Comparison of ENCODE assay signal across 9 mouse cellular contexts in genomic region chr17:80291148-80291547, GRCm38 (mm10). TPM values are rescaled to one million over a fixed set of nuclear protein-coding genes. Genes with fewer than 3 reads are reported as not detected.
DNase-seq lines count a peak whose midpoint lies in the region; ATAC-seq and TF ChIP-seq lines count a peak whose summit lies in the region.
"Had no signal": no experiment of that assay in that cellular context is flagged by ENCODE, and none has a peak within 500 bp of the region (broad histone marks: within the 10 kb centered on the region; RNA-seq: fewer than 3 reads in every experiment).

No protein-coding gene starts in this region.

- H3K9me3 ChIP-seq in kidney, embryonic 14.5 days (ENCODE audit: control insufficient read depth, low read length), result no peaks in the 10 kb centered on the region
- H3K9me3 ChIP-seq in forebrain, embryonic 14.5 days (replicated peaks; ENCODE audit: control insufficient read depth, low read length), result no peaks in the 10 kb centered on the region
- H3K9me3 ChIP-seq: megakaryocyte, embryonic 14.5 days had no signal

- H3K36me3 ChIP-seq in kidney, adult 2 months (ENCODE audit: control insufficient read depth, insufficient read depth, low read length), result no peaks in the 10 kb centered on the region
- H3K36me3 ChIP-seq in kidney, embryonic 14.5 days (ENCODE audit: control insufficient read depth, insufficient read depth, low read length), result no peaks in the 10 kb centered on the region
- no peaks in the 10 kb centered on the region for H3K36me3 ChIP-seq in forebrain, embryonic 14.5 days (ENCODE audit: control insufficient read depth, insufficient read depth, low read length)

- ATAC-seq in kidney, embryonic 14.5 days (ENCODE audit: low FRiP score, low TSS enrichment), result no peak
- ATAC-seq in CD4-positive, CD25-positive, alpha-beta regulatory T cell, adult 4 months, result peak; percentile 28
- ATAC-seq in forebrain, embryonic 14.5 days, result peak; percentile 21; the same call in 1 of the 2 replicates

- no peaks in the 10 kb centered on the region for H3K4me1 ChIP-seq in kidney, adult 2 months (ENCODE audit: control insufficient read depth, insufficient read depth, low read length)
- H3K4me1 ChIP-seq in kidney, embryonic 14.5 days (ENCODE audit: control insufficient read depth, insufficient read depth, low read length), result peaks cover 7% of the 10 kb centered on the region
- peaks cover 9% of the 10 kb centered on the region for H3K4me1 ChIP-seq in forebrain, embryonic 14.5 days (ENCODE audit: control insufficient read depth, insufficient read depth, low read length)

- 22% methylated on average over 2 of the region's 2 CpGs for WGBS in kidney, adult 2 months
- 31% methylated on average over 2 of the region's 2 CpGs for WGBS in kidney, embryonic 14.5 days
- 19% methylated on average over 2 of the region's 2 CpGs for WGBS in forebrain, embryonic 14.5 days

- TF ChIP-seq POLR2A in kidney, adult 2 months (IDR thresholded peaks at IDR 0.05; ENCODE audit: low read depth, low read length), result no peak

- no peak overlapping the region for H3K9ac ChIP-seq in kidney, embryonic 14.5 days (ENCODE audit: low read depth, low read length)
- H3K9ac ChIP-seq in forebrain, embryonic 14.5 days (ENCODE audit: low read length), result no peak overlapping the region

- peak; percentile 64 for DNase-seq in kidney, adult 2 months
- DNase-seq in NIH3T3 (ENCODE audit: low read depth), result peak; percentile 83
- DNase-seq in forebrain, embryonic 14.5 days (ENCODE audit: low spot score), result peak; percentile 86
- DNase-seq in left cerebral cortex, postnatal 10 days (ENCODE audit: extremely low spot score in 1 of 2, low spot score in 2 of 2), result peak; percentile 40 to 66
- DNase-seq in telencephalon, adult 2 months (ENCODE audit: low read depth, low spot score), result peak; percentile 53

- intact Hi-C loops in left cerebral cortex, postnatal 10 days (cut with DNase I), result loop anchor here (5.0 kb wide), 2 partner anchors 36 to 271 kb away; no protein-coding TSS in a partner anchor

- no peak overlapping the region for H3K4me2 ChIP-seq in kidney, embryonic 14.5 days (replicated peaks; ENCODE audit: low read depth, low read length)
- H3K4me2 ChIP-seq in forebrain, embryonic 14.5 days (ENCODE audit: low read length), result no peak overlapping the region

- H3K27me3 ChIP-seq in kidney, adult 2 months (replicated peaks; ENCODE audit: control insufficient read depth, insufficient read depth, low read length), result no peaks in the 10 kb centered on the region
- H3K27me3 ChIP-seq in kidney, embryonic 14.5 days (ENCODE audit: control insufficient read depth, insufficient read depth, low read length), result no peaks in the 10 kb centered on the region
- no peaks in the 10 kb centered on the region for H3K27me3 ChIP-seq in forebrain, embryonic 14.5 days (replicated peaks; ENCODE audit: control insufficient read depth, insufficient read depth, low read length)
- H3K27me3 ChIP-seq: megakaryocyte, embryonic 14.5 days had no signal

- no peak overlapping the region for H3K27ac ChIP-seq in kidney, adult 2 months (ENCODE audit: insufficient read depth, low read depth, low read length)
- no peak overlapping the region for H3K27ac ChIP-seq in kidney, embryonic 14.5 days (ENCODE audit: low read depth, low read length)
- H3K27ac ChIP-seq in forebrain, embryonic 14.5 days (ENCODE audit: low read depth, low read length), result no peak overlapping the region

- peak; percentile 31; the same call in 1 of the 2 replicates for TF ChIP-seq CTCF in kidney, adult 2 months (conservative IDR thresholded peaks at IDR 0.05; ENCODE audit: insufficient read depth, insufficient read length, low read depth, low read length)

- H3K4me3 ChIP-seq in kidney, adult 2 months (ENCODE audit: insufficient read depth, low read depth, low read length), result no peak overlapping the region
- H3K4me3 ChIP-seq in kidney, embryonic 14.5 days (ENCODE audit: low read length), result no peak overlapping the region
- no peak overlapping the region for H3K4me3 ChIP-seq in forebrain, embryonic 14.5 days (ENCODE audit: low read depth, low read length)

RNA-seq across cellular contexts. Expression of gene Dhx57, which starts 0.9 kb away (rescaled TPM):
- polyA plus RNA-seq in kidney, adult 2 months (2012; rRNA removed), result 6.0 and 6.4 TPM in 2 replicates
- 10.0 and 17.4 TPM in 2 replicates for polyA plus RNA-seq in kidney, embryonic 14.5 days (2014; fragmentation: Nextera tagmentation; extraction: Ambion mirVana)
- 10 to 100 TPM in 1 of 2 experiments, 1 to 10 TPM in 1; 8.2 to 11.8 TPM for polyA plus RNA-seq in CD4-positive, CD25-positive, alpha-beta regulatory T cell, adult 4 months (2017; shearing (Covaris generic))
- polyA plus RNA-seq in forebrain, embryonic 14.5 days (2014; fragmentation: Nextera tagmentation; extraction: Ambion mirVana), result 36.1 and 42.0 TPM in 2 replicates
- 10 to 100 TPM; 60.2 to 63.8 TPM for total RNA-seq in left cerebral cortex, postnatal 10 days (2021)

RNA-seq across cellular contexts. Expression of gene Morn2, which starts 1.1 kb away (rescaled TPM):
- 25.2 and 36.5 TPM in 2 replicates for polyA plus RNA-seq in kidney, adult 2 months (2012; rRNA removed)
- 31.4 and 31.6 TPM in 2 replicates for polyA plus RNA-seq in kidney, embryonic 14.5 days (2014; fragmentation: Nextera tagmentation; extraction: Ambion mirVana)
- 1 to 10 TPM; 2.4 to 3.2 TPM for polyA plus RNA-seq in CD4-positive, CD25-positive, alpha-beta regulatory T cell, adult 4 months (2017; shearing (Covaris generic))
- 42.7 and 52.7 TPM in 2 replicates for polyA plus RNA-seq in forebrain, embryonic 14.5 days (2014; fragmentation: Nextera tagmentation; extraction: Ambion mirVana)
- 10 to 100 TPM; 18.9 to 19.1 TPM for total RNA-seq in left cerebral cortex, postnatal 10 days (2021)

RNA-seq across cellular contexts. Expression of gene Arhgef33, which starts 16.1 kb away (rescaled TPM):
- polyA plus RNA-seq in kidney, adult 2 months (2012; rRNA removed), result 0.44 and 0.56 TPM in 2 replicates
- polyA plus RNA-seq in kidney, embryonic 14.5 days (2014; fragmentation: Nextera tagmentation; extraction: Ambion mirVana), result 1.3 and 2.2 TPM in 2 replicates
- not detected for polyA plus RNA-seq in CD4-positive, CD25-positive, alpha-beta regulatory T cell, adult 4 months (2017; shearing (Covaris generic))
- 0.66 and 0.88 TPM in 2 replicates for polyA plus RNA-seq in forebrain, embryonic 14.5 days (2014; fragmentation: Nextera tagmentation; extraction: Ambion mirVana)
- total RNA-seq in left cerebral cortex, postnatal 10 days (2021), result 1 to 10 TPM; 3.1 to 3.9 TPM
- polyA plus RNA-seq: erythroblast, embryonic 14.5 days had no signal
